Mouse (Mus musculus): ENCODE results near the gene Ddn. TPM values are rescaled to one million over a fixed set of nuclear protein-coding genes. Genes with fewer than 3 reads are reported as not detected.
A peak's percentile ranks its signal among the peaks of the same experiment; 100 is the strongest.

Gene Ddn
- polyA plus RNA-seq, 1 experiment from 2014 or later, result not detected

- H3K27ac ChIP-seq (ENCODE audit: low read depth), result no peak overlapping the region
- H3K4me3 ChIP-seq (ENCODE audit: low read depth, low read length), result no peak overlapping the region
- ATAC-seq (no peak), DNase-seq (no peak)
- H3K36me3 ChIP-seq (replicated peaks; ENCODE audit: insufficient read depth, low read length), result peaks cover 92% of the 10 kb centered on the region
- H3K9me3 ChIP-seq (ENCODE audit: low read length), result no peaks in the 10 kb centered on the region
- no peak overlapping the region for H3K9ac ChIP-seq (replicated peaks)
- no peaks in the 10 kb centered on the region for H3K27me3 ChIP-seq (ENCODE audit: insufficient read depth, low read length)
- 91% methylated on average over 30 of the region's 30 CpGs for WGBS (ENCODE audit: insufficient replicate concordance)
- H3K4me1 ChIP-seq (ENCODE audit: insufficient read depth), result peaks cover 10% of the 10 kb centered on the region
- no peak for TF ChIP-seq CTCF (IDR thresholded peaks at IDR 0.05; ENCODE audit: low read depth)
- TF ChIP-seq EP300 (IDR thresholded peaks at IDR 0.05; ENCODE audit: low read depth), result no peak
- no peak overlapping the region for H3K4me2 ChIP-seq (ENCODE audit: low read depth, low read length)
Measured at GRCm38 (mm10) chr15:98839671-98840585, 30.6 kb upstream of the Ddn start.

DNA sequence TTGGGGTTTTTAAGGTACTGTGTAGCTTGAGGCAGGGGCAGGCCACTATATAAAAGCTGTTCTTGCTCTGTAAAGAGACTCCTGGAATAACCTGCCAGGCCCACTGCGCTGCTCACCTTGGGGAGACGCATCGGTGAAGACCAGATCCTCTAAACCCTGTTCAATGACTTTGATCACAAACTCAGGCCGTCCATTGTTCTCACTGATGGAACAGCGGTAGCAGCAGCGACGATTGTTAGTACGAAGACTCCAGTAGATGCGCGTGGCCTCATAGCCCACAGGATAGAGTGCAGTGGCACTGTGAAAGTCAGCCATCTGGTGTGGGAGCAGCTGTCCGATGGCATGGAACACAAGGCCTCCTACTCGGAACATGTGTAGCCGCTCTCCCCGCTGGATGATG, 29.9 kb upstream of the Ddn start:
- no peak for ATAC-seq
- H3K4me3 ChIP-seq (ENCODE audit: low read depth, low read length), result no peak overlapping the region
- no peak overlapping the region for H3K4me2 ChIP-seq (ENCODE audit: low read depth, low read length)
- no peak overlapping the region for H3K27ac ChIP-seq (ENCODE audit: low read depth)
- H3K36me3 ChIP-seq (replicated peaks; ENCODE audit: insufficient read depth, low read length), result peaks cover 92% of the 10 kb centered on the region
- H3K9me3 ChIP-seq (ENCODE audit: low read length), result no peaks in the 10 kb centered on the region
- DNase-seq, result no peak
- peaks cover 10% of the 10 kb centered on the region for H3K4me1 ChIP-seq (ENCODE audit: insufficient read depth)
- WGBS (ENCODE audit: insufficient replicate concordance), result 94% methylated on average over 14 of the region's 14 CpGs
- no peaks in the 10 kb centered on the region for H3K27me3 ChIP-seq (ENCODE audit: insufficient read depth, low read length)
- TF ChIP-seq CTCF (IDR thresholded peaks at IDR 0.05; ENCODE audit: low read depth), result no peak
- no peak for TF ChIP-seq EP300 (IDR thresholded peaks at IDR 0.05; ENCODE audit: low read depth)
- H3K9ac ChIP-seq (replicated peaks), result no peak overlapping the region

- TF ChIP-seq EP300 (IDR thresholded peaks at IDR 0.05; ENCODE audit: low read depth), result peak; percentile 5; the same call in 1 of the 2 replicates
- no peak for TF ChIP-seq CTCF (IDR thresholded peaks at IDR 0.05; ENCODE audit: low read depth)
- H3K9me3 ChIP-seq (ENCODE audit: low read length), result no peaks in the 10 kb centered on the region
- no peaks in the 10 kb centered on the region for H3K27me3 ChIP-seq (ENCODE audit: insufficient read depth, low read length)
- H3K4me2 ChIP-seq (ENCODE audit: low read depth, low read length), result 0 out of 2 replicates have a peak overlapping the region, but pooled peaks have one; percentile 34
- 0 out of 2 replicates have a peak, but pooled peaks have one; percentile 15 for ATAC-seq
- peaks cover 88% of the 10 kb centered on the region for H3K36me3 ChIP-seq (replicated peaks; ENCODE audit: insufficient read depth, low read length)
- 67% methylated on average over 4 of the region's 4 CpGs for WGBS (ENCODE audit: insufficient replicate concordance)
- H3K9ac ChIP-seq (replicated peaks), result no peak overlapping the region
- H3K4me3 ChIP-seq (ENCODE audit: low read depth, low read length), result no peak overlapping the region
- no peak for DNase-seq
- H3K27ac ChIP-seq (ENCODE audit: low read depth), result peak overlapping the region; percentile 66
- H3K4me1 ChIP-seq (ENCODE audit: insufficient read depth), result peaks cover 15% of the 10 kb centered on the region
Measured at GRCm38 (mm10) chr15:98837743-98838103, 28.4 kb upstream of the Ddn start.

DNA sequence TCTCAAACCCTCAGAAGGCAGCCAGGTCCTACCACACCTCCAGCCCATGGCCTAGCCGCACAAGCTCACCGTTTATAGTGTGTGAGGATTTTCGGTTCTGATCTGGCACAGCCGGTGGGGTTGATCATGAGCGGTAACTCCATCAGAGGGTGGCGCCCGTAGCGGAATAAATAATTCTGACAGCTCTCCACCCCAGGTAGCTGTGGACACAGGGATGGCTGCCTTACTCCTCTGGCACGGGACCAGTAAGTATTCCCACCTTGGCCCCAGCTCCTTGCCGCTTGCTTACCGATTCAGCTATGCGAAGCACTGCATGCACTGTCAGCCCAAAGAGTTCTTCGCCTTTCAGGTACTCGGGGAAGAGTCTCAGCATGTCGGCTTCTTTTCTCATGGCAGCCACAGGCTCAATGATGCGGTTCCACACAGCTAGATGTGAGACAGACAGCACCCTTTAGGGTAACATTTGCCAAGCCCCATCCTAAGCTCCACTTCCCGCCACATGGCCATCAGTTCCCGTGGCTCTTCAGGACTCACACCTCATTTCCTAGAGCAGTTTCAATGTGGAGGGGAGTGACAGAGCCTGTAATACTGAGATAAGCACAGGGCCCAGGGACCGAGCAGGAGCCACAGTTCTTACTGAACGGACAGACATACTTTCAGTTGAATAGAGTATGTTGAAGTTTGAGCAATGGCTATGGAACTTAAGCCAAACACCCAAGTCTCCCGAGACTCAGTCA, 27.9 kb upstream of the Ddn start:
- Histone ChIP-seq H3K27ac (ENCODE audit: low read depth) (peak overlapping the region; percentile 66), H3K36me3 (replicated peaks; ENCODE audit: insufficient read depth, low read length) (peaks cover 84% of the 10 kb centered on the region), H3K9me3 (ENCODE audit: low read length) (no peaks in the 10 kb centered on the region), H3K27me3 (ENCODE audit: insufficient read depth, low read length) (no peaks in the 10 kb centered on the region), H3K4me3 (ENCODE audit: low read depth, low read length) (peak overlapping the region; percentile 13; the same call in 1 of the 2 replicates), H3K4me1 (ENCODE audit: insufficient read depth) (peaks cover 20% of the 10 kb centered on the region), H3K9ac (replicated peaks) (no peak overlapping the region), H3K4me2 (ENCODE audit: low read depth, low read length) (peak overlapping the region; percentile 34)
- peak; percentile 79 for TF ChIP-seq EP300 (IDR thresholded peaks at IDR 0.05; ENCODE audit: low read depth)
- TF ChIP-seq CTCF (IDR thresholded peaks at IDR 0.05; ENCODE audit: low read depth), result no peak
- peak; percentile 84 for ATAC-seq
- WGBS (ENCODE audit: insufficient replicate concordance), result 79% methylated on average over 21 of the region's 21 CpGs
- DNase-seq, result peak; percentile 42

DNA sequence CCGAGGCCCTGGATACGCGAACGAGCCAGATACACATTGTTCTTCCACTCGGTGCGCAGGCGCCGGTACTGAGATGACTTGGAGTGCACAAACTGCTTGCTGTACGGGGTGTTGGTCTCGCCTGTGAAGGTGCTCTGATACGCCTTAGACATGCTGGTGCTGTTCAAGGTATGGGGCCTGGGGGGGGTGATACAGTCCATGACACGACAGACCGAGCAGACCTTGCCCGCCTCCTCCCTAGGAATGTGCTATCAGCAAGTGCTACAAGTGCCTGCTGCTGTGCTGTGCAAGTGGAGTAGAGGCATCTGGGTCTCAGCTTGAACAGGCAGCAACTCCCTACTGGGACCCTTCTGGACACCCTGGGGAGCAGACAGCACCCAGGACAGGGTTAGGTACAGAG, 26.0 kb upstream of the Ddn start:
- ATAC-seq (no peak), DNase-seq (no peak)
- no peak overlapping the region for H3K4me2 ChIP-seq (ENCODE audit: low read depth, low read length)
- H3K27ac ChIP-seq (ENCODE audit: low read depth), result no peak overlapping the region
- peaks cover 22% of the 10 kb centered on the region for H3K4me1 ChIP-seq (ENCODE audit: insufficient read depth)
- H3K27me3 ChIP-seq (ENCODE audit: insufficient read depth, low read length), result no peaks in the 10 kb centered on the region
- peaks cover 69% of the 10 kb centered on the region for H3K36me3 ChIP-seq (replicated peaks; ENCODE audit: insufficient read depth, low read length)
- no peak overlapping the region for H3K4me3 ChIP-seq (ENCODE audit: low read depth, low read length)
- H3K9ac ChIP-seq (replicated peaks), result no peak overlapping the region
- TF ChIP-seq EP300 (IDR thresholded peaks at IDR 0.05; ENCODE audit: low read depth) (no peak), CTCF (IDR thresholded peaks at IDR 0.05; ENCODE audit: low read depth) (no peak)
- no peaks in the 10 kb centered on the region for H3K9me3 ChIP-seq (ENCODE audit: low read length)
- WGBS (ENCODE audit: insufficient replicate concordance), result 91% methylated on average over 14 of the region's 14 CpGs

GRCm38 (mm10) chr15:98834059-98834458, 24.8 kb upstream of the Ddn start:
- Histone ChIP-seq H3K36me3 (replicated peaks; ENCODE audit: insufficient read depth, low read length) (peaks cover 59% of the 10 kb centered on the region), H3K9me3 (ENCODE audit: low read length) (no peaks in the 10 kb centered on the region), H3K4me2 (ENCODE audit: low read depth, low read length) (no peak overlapping the region), H3K4me1 (ENCODE audit: insufficient read depth) (peaks cover 31% of the 10 kb centered on the region), H3K27ac (ENCODE audit: low read depth) (no peak overlapping the region), H3K27me3 (ENCODE audit: insufficient read depth, low read length) (no peaks in the 10 kb centered on the region), H3K9ac (replicated peaks) (no peak overlapping the region), H3K4me3 (ENCODE audit: low read depth, low read length) (no peak overlapping the region)
- TF ChIP-seq CTCF (IDR thresholded peaks at IDR 0.05; ENCODE audit: low read depth), result no peak
- no peak for TF ChIP-seq EP300 (IDR thresholded peaks at IDR 0.05; ENCODE audit: low read depth)
- WGBS (ENCODE audit: insufficient replicate concordance), result 85% methylated on average over 13 of the region's 13 CpGs
- ATAC-seq, result no peak
- no peak for DNase-seq

Measured in liver, postnatal 0 days (tissue).